15 mouse cellular contexts compared by ENCODE assay signal in genomic region chr2:29271098-29271497, GRCm38 (mm10). TPM values are rescaled to one million over a fixed set of nuclear protein-coding genes. Genes with fewer than 3 reads are reported as not detected.
DNase-seq lines count a peak whose midpoint lies in the region; ATAC-seq and TF ChIP-seq lines count a peak whose summit lies in the region.
"Had no signal": no experiment of that assay in that cellular context is flagged by ENCODE, and none has a peak within 500 bp of the region (broad histone marks: within the 10 kb centered on the region; RNA-seq: fewer than 3 reads in every experiment).

No protein-coding gene starts in this region.

- no peaks in the 10 kb centered on the region for H3K4me1 ChIP-seq in kidney, postnatal 0 days (replicated peaks; ENCODE audit: insufficient read depth, low read length)
- no peaks in the 10 kb centered on the region for H3K4me1 ChIP-seq in kidney, adult 2 months (ENCODE audit: control insufficient read depth, insufficient read depth, low read length)
- peaks cover 7% of the 10 kb centered on the region; the same call in 1 of the 2 replicates for H3K4me1 ChIP-seq in lung, embryonic 15.5 days
- no peaks in the 10 kb centered on the region for H3K4me1 ChIP-seq in midbrain, postnatal 0 days (ENCODE audit: insufficient read depth, low read length)
- peaks cover 19% of the 10 kb centered on the region for H3K4me1 ChIP-seq in midbrain, embryonic 15.5 days
- H3K4me1 ChIP-seq: limb, embryonic 15.5 days; liver, embryonic 15.5 days had no signal

- 26% methylated on average over 7 of the region's 7 CpGs for WGBS in kidney, postnatal 0 days
- WGBS in kidney, adult 2 months, result 52% methylated on average over 7 of the region's 7 CpGs
- 40% methylated on average over 7 of the region's 7 CpGs for WGBS in lung, embryonic 15.5 days
- WGBS in midbrain, postnatal 0 days, result 74% methylated on average over 7 of the region's 7 CpGs
- WGBS in midbrain, embryonic 15.5 days, result 69% methylated on average over 7 of the region's 7 CpGs

- no peak for TF ChIP-seq POLR2A in kidney, adult 2 months (IDR thresholded peaks at IDR 0.05; ENCODE audit: low read depth, low read length)

- no peak for TF ChIP-seq CTCF in kidney, postnatal 0 days (IDR thresholded peaks at IDR 0.05; ENCODE audit: low read depth)
- TF ChIP-seq CTCF in kidney, adult 2 months (conservative IDR thresholded peaks at IDR 0.05; ENCODE audit: insufficient read depth, insufficient read length, low read depth, low read length), result no peak
- TF ChIP-seq CTCF in midbrain, postnatal 0 days (IDR thresholded peaks at IDR 0.05), result no peak

- H3K36me3 ChIP-seq in kidney, postnatal 0 days (ENCODE audit: insufficient read depth, low read length), result no peaks in the 10 kb centered on the region
- no peaks in the 10 kb centered on the region for H3K36me3 ChIP-seq in kidney, adult 2 months (ENCODE audit: control insufficient read depth, insufficient read depth, low read length)
- no peaks in the 10 kb centered on the region for H3K36me3 ChIP-seq in lung, embryonic 15.5 days
- H3K36me3 ChIP-seq in midbrain, postnatal 0 days (ENCODE audit: insufficient read depth, low read length), result no peaks in the 10 kb centered on the region
- H3K36me3 ChIP-seq in midbrain, embryonic 15.5 days (replicated peaks), result no peaks in the 10 kb centered on the region
- H3K36me3 ChIP-seq: forebrain, embryonic 12.5 days; limb, embryonic 15.5 days; liver, embryonic 15.5 days; neural tube, embryonic 15.5 days had no signal

- peak; percentile 54 for DNase-seq in kidney, postnatal 0 days (ENCODE audit: low spot score)
- DNase-seq in kidney, adult 2 months, result no peak
- DNase-seq in lung, postnatal 14 days, result no peak
- peak; percentile 55 for DNase-seq in midbrain, postnatal 0 days (ENCODE audit: low spot score)
- DNase-seq in urinary bladder, postnatal 25 days (ENCODE audit: low spot score), result no peak
- DNase-seq: cerebellum, adult 8-10 months; layer of hippocampus, postnatal 36 days; thymus, postnatal 14 days had no signal

- H3K9ac ChIP-seq in kidney, postnatal 0 days (ENCODE audit: low read depth, low read length), result no peak overlapping the region
- no peak overlapping the region for H3K9ac ChIP-seq in lung, embryonic 15.5 days
- no peak overlapping the region for H3K9ac ChIP-seq in midbrain, postnatal 0 days (replicated peaks; ENCODE audit: low read length, poor library complexity, severe bottlenecking)
- no peak overlapping the region for H3K9ac ChIP-seq in midbrain, embryonic 15.5 days
- H3K9ac ChIP-seq: forebrain, embryonic 12.5 days; limb, embryonic 15.5 days; liver, embryonic 15.5 days; neural tube, embryonic 15.5 days had no signal

- H3K27me3 ChIP-seq in kidney, postnatal 0 days (ENCODE audit: insufficient read depth, low read length), result no peaks in the 10 kb centered on the region
- no peaks in the 10 kb centered on the region for H3K27me3 ChIP-seq in kidney, adult 2 months (replicated peaks; ENCODE audit: control insufficient read depth, insufficient read depth, low read length)
- H3K27me3 ChIP-seq in lung, embryonic 15.5 days, result no peaks in the 10 kb centered on the region; the same call in 1 of the 2 replicates
- H3K27me3 ChIP-seq in midbrain, postnatal 0 days (ENCODE audit: insufficient read depth, low read length), result no peaks in the 10 kb centered on the region
- H3K27me3 ChIP-seq in midbrain, embryonic 15.5 days (replicated peaks), result no peaks in the 10 kb centered on the region
- H3K27me3 ChIP-seq: forebrain, embryonic 12.5 days; limb, embryonic 15.5 days; liver, embryonic 15.5 days; neural tube, embryonic 15.5 days had no signal

- ATAC-seq in kidney, postnatal 0 days (replicated peaks; ENCODE audit: low FRiP score, low read depth), result no peak
- ATAC-seq in lung, embryonic 15.5 days (ENCODE audit: borderline replicate concordance, extremely low read depth, low FRiP score, low TSS enrichment), result peak; percentile 82
- no peak for ATAC-seq in midbrain, postnatal 0 days (ENCODE audit: low FRiP score)
- ATAC-seq in midbrain, embryonic 15.5 days (replicated peaks), result no peak

- no peak overlapping the region for H3K27ac ChIP-seq in kidney, postnatal 0 days
- H3K27ac ChIP-seq in kidney, adult 2 months (ENCODE audit: insufficient read depth, low read depth, low read length), result no peak overlapping the region
- H3K27ac ChIP-seq in lung, embryonic 15.5 days, result no peak overlapping the region
- H3K27ac ChIP-seq in midbrain, postnatal 0 days (ENCODE audit: low read depth, low read length), result no peak overlapping the region
- no peak overlapping the region for H3K27ac ChIP-seq in midbrain, embryonic 15.5 days
- H3K27ac ChIP-seq: forebrain, embryonic 12.5 days; limb, embryonic 15.5 days; liver, embryonic 15.5 days had no signal

- no peak overlapping the region for H3K4me3 ChIP-seq in kidney, postnatal 0 days (replicated peaks; ENCODE audit: low read depth, low read length)
- H3K4me3 ChIP-seq in kidney, adult 2 months (ENCODE audit: insufficient read depth, low read depth, low read length), result no peak overlapping the region
- no peak overlapping the region for H3K4me3 ChIP-seq in lung, embryonic 15.5 days
- H3K4me3 ChIP-seq in midbrain, postnatal 0 days (ENCODE audit: low read depth, low read length), result no peak overlapping the region
- H3K4me3 ChIP-seq in midbrain, embryonic 15.5 days, result no peak overlapping the region
- H3K4me3 ChIP-seq: forebrain, embryonic 12.5 days; limb, embryonic 15.5 days; liver, embryonic 15.5 days; neural tube, embryonic 15.5 days had no signal

- no peak overlapping the region for H3K4me2 ChIP-seq in kidney, postnatal 0 days (ENCODE audit: low read length)
- H3K4me2 ChIP-seq in lung, embryonic 15.5 days, result no peak overlapping the region
- no peak overlapping the region for H3K4me2 ChIP-seq in midbrain, postnatal 0 days (ENCODE audit: low read depth, low read length, poor library complexity, severe bottlenecking)
- no peak overlapping the region for H3K4me2 ChIP-seq in midbrain, embryonic 15.5 days
- H3K4me2 ChIP-seq: forebrain, embryonic 12.5 days; heart, embryonic 11.5 days; limb, embryonic 15.5 days; liver, embryonic 15.5 days; neural tube, embryonic 15.5 days had no signal

- H3K9me3 ChIP-seq in kidney, postnatal 0 days (replicated peaks; ENCODE audit: low read length), result no peaks in the 10 kb centered on the region
- H3K9me3 ChIP-seq in lung, embryonic 15.5 days, result no peaks in the 10 kb centered on the region
- no peaks in the 10 kb centered on the region for H3K9me3 ChIP-seq in midbrain, postnatal 0 days (ENCODE audit: low read length)
- H3K9me3 ChIP-seq in midbrain, embryonic 15.5 days, result no peaks in the 10 kb centered on the region
- H3K9me3 ChIP-seq: forebrain, embryonic 12.5 days; limb, embryonic 15.5 days; liver, embryonic 15.5 days; neural tube, embryonic 15.5 days had no signal

RNA-seq across cellular contexts. Expression of gene Ntng2, which starts 18.3 kb away (rescaled TPM):
- 2.4 TPM in 2 replicates for polyA plus RNA-seq in kidney, postnatal 0 days (2015; fragmentation: Nextera tagmentation; extraction: Ambion mirVana)
- 18.2 and 23.2 TPM in 2 replicates for polyA plus RNA-seq in kidney, adult 2 months (2012; rRNA removed)
- 0.46 and 0.69 TPM in 2 replicates for polyA plus RNA-seq in lung, embryonic 15.5 days (2015; fragmentation: Nextera tagmentation; extraction: Ambion mirVana)
- 52.4 and 52.6 TPM in 2 replicates for total RNA-seq in midbrain, postnatal 0 days (2014; rRNA removed)
- polyA plus RNA-seq in midbrain, postnatal 0 days (2015; fragmentation: Nextera tagmentation; extraction: Ambion mirVana), result 7.9 and 8.7 TPM in 2 replicates
- polyA plus RNA-seq in midbrain, embryonic 15.5 days (2015; fragmentation: Nextera tagmentation; extraction: Ambion mirVana), result 13.4 and 14.6 TPM in 2 replicates
- polyA plus RNA-seq: heart, embryonic 11.5 days had no signal

Comparison
In these comparisons a context has a peak if more than half of its experiments do, and no peak if none do; other contexts are left out.
1. DNase-seq: peak in kidney, postnatal 0 days (single experiment) and midbrain, postnatal 0 days (single experiment); none in kidney, adult 2 months (single experiment), lung, postnatal 14 days (single experiment) and urinary bladder, postnatal 25 days (single experiment).